Mouse (Mus musculus): ENCODE data around the gene Aknad1.

GRCm38 (mm10) chr3:108782364-108782895 lies 43.0 kb downstream of the Aknad1 start:
- TF ChIP-seq CTCF (IDR thresholded peaks at IDR 0.05; ENCODE audit: low read depth) (no peak), EP300 (IDR thresholded peaks at IDR 0.05; ENCODE audit: low read depth) (no peak)

All from liver, embryonic 14.5 days (tissue).